Mouse (Mus musculus) adrenal gland, postnatal 4 days (tissue): ENCODE results near the gene Syne1. TPM values are rescaled to one million over a fixed set of nuclear protein-coding genes. Genes with fewer than 3 reads are reported as not detected.

Source experiments
- DNase-seq, 2 experiments: peaks; one replicate each; pipeline ENCODE4 v3.0.0; 2021 to 2022; ENCODE audit warnings: low spot score in 2 of 2, mixed read lengths in 2 of 2
- total RNA-seq, 2 experiments: library from RNA; stranded (reverse); gene quantifications; 2 replicates each; pipeline ENCODE4 v1.2.3; 2021

Syne1 gene
- total RNA-seq, 2 experiments from 2014 or later: 24.9 to 25.9 TPM

DNA sequence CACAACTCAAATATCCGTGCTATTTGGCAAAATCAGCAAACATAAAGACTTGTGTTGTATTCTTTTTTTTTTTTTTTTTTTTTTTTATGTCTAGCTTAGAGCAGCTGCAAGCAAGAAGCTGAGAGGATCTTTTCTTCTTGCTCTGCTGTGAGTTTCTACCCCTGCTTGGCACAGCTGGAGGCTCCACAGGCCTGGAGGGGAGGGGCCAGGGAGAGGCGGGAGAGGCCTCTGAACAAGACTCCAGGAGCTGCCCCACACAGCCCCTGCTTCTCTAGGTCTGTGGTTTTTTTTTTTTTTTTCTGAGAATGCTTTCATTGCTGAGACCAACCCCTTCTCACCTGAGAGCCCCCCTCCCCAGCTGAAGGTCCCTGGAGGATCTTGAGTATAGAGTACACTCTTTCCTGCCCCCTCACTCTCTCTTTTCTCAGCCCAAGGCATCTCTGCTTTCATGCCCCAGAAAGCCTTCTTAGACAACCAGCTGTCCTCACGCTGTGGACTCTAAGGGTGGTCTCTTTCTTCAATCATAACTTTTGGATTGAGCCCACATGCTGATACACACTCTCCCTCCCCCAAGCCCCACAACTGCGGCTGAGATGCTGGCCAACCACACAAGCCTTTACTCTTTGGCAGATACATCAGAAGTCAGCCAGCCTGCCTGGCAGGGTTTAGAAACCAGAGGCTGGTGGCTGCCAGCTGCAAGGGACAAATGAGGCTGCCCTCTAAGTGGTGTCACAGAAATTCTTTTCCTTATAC, 241.1 kb downstream of the Syne1 start:
- no peak for DNase-seq

DNA sequence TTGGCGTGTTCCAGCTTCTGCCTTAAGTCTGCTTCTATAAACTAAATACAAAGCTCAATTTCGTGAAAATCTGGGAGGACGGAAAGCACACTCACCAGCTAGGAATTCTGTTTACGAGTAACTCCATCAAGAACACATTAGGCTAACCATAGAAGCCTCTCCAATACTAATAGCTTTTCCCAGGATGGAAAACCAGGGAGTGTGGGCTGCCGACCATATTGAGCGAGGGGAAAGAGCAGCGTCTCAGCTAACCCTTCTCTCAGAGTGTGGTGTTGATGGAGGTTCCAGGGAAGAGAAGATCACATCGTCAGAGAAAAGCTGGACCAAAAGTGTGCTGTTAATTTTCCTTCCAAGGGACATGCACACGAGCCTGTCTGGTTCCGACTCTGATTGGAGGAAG, 241.9 kb downstream of the Syne1 start:
- no peak for DNase-seq

DNA sequence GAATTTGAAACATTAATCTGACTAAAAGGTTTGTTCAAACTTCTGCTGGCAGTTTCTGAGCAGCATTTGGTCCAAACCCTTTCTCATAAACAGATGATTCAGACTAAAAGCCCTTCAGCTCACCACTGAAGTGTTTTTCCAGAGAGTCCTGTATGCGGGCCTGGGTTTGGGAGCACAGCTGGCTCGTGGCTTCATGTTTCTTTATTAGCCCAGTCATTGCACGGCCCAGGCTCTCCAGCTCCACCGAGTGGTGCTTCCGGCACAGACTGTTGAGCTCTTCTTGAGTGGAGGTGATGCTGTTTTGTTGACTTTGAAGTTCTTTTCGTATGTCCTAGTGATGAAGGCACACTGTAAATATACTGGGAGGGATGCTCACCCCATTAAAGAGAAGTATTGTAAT, 245.7 kb downstream of the Syne1 start:
- no peak for DNase-seq

DNA sequence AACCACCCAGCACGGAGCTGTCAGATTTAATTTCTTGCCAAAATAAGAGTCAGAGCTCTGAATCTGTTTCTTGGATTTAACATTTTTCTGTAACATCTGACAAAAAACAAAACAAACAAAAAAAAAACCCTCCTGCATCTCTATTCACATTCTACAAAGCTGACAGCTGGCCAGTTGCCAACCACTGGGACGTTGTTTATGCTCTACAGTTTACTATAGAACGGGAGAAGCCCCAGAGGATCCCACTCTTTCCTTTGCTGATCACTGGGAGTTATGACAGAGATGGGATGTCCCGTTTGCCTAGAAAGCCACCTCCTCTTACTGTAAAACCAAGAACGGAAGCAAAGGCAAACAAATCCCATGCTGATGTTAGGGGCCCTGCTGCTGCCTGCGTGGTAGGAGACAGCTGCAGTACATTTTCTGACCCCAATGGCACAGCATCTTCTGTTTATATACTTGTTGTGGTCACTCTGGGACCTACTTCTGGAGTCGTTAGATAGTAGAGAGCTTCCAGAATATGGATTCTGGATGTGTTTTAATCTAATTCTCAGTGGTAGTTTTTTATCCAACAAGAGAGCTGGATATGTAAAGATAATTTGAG, 255.9 kb downstream of the Syne1 start:
- DNase-seq: no peak

DNA sequence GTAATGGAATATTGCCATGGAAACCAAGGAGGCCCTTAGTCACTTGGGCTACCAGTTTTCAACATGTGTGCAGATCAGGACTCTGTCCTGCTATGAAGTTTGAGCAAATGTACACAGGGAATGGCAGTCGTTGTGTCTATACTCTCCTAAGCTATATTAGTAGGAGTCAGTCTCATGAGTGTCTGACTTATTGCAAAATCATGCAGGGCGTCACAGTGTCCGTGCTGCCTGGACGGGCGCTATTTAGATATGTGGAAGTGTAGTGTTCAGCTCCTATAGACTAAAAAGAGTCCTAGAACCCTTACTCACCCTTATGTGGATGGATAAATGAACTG, 261.7 kb downstream of the Syne1 start:
- DNase-seq: no peak

DNA sequence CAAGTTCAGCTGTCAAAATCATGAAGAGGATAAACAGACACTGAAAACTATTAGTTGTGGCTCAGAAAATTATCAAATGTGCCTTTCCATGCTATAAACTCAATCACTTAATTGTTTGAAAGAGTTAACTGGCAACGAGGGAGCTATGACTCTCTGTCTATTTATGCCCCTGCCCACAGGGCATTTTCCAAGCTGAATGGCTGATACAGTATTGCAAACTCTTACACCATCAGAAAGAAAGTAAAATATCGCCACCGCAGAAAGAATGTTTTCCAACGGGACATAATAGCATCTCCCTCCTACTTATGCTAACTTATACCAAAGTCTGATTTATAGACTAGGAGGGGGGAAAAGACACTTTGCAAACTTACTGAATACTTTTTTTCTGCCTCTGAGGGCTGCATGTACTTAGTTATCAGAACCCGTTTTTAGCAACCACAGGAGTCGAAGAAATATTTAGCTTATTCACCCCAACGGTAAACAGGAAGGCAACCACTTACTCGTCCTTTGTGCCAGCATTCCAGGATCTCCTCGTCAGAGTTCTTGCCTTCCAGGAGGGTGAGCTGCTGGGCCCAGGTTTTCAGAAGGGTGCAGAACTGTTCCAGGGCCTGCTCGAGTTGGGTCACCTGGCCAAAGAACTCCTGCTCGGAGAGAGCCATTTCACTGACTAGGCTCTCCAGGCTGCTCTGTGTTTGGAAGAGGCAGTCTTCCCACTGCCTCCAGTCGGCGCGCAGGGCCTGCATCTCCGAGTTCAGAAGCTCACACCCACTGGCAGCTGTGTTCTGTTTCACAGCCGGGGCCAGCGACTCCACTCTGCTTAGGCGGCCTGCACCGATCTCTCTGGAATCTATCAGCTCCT, 262.3 kb downstream of the Syne1 start:
- no peak for DNase-seq

DNA sequence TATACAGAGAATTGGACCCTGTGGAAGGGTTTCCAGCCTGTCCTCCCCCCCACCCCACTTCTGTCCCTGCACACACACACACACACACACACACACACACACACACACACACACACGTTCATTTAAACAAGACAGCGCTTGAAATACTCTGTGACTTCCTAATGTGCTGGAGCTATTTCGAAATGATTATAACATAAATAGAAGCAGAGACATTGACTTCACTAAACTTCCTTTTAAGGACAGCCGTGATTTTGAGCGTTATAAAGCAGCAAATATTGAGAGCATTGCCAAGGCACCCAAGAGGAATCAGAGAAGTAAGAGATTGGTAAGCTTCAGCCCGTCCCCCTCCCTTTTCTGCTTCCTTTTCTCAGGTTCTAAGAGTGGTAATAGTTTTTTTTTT, 263.0 kb downstream of the Syne1 start:
- no peak for DNase-seq

DNA sequence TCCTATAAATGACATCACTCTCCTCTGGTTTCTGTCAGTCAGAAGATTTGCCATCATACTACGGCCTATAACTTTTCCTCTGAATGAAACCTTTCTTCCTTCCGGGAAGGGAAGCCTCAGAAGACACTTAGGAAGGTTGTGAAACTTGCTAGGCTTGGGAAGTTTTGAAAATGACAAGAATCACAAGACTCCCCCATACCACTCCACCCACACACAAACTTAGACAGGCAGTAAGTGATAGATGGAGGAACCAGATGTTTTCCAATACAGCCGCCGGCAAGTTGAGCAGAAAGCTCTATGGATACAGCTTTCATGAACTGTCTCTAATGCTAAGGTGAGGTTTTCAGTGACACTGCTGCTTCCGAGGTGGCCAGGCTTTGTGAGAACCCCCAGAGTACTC, 275.5 kb downstream of the Syne1 start:
- DNase-seq: no peak

DNA sequence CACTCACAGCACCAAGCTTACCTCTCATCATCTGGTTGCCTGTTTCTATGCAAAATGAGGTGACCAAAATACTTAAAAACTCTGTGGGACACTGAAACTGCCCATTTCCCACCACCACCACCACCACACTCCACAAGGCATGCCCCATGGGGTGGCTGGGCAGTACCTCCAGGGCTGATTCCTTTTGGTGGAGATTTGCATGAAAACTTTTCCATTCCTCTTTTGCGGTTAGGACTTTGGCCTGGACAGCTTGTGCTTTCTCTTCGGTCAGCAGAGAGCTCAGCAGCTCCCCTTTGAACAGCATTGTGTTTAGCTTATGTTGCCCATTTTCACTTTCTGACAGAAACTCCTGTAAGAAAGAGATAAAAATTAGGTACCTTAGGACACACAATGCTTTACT, 280.6 kb downstream of the Syne1 start:
- no peak for DNase-seq

DNA sequence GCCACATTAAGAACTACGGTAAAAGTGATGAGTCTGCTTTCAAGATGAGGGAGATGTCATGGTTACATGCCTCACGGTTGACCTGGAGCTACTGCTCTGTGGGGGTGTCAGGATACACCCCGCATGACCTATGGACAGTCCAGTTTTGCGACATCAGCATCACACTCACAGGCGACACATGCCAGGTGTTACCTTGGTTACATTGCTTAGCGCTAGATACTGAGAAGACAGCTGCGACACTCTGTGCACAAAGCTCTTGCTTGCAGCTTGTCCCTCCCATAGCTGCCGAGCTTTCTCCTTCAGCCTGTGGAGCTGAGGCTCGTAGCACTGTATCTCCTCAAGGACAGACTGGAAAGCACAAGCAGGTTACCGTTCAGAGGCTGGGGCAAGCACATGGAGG, 286.9 kb downstream of the Syne1 start:
- no peak for DNase-seq

DNA sequence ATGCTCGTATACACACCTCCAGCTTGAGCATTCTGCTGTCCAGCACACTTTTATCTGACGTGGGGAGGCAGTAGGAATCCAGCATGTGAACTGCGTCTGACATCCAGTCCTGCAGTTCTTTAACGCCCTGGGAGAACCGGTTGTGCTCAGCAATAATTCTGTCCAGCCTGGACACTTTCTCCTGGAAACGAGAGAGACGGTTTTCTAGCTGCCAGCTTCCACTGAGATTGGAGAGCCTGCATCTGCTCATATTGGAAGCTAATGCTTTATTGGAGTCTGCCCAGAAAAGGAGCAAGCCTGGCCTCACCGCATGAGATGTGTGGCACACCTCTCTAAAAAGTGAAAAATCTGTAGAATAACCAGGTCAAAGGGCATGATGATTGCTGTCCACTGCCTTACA, 288.6 kb downstream of the Syne1 start:
- DNase-seq: no peak

DNA sequence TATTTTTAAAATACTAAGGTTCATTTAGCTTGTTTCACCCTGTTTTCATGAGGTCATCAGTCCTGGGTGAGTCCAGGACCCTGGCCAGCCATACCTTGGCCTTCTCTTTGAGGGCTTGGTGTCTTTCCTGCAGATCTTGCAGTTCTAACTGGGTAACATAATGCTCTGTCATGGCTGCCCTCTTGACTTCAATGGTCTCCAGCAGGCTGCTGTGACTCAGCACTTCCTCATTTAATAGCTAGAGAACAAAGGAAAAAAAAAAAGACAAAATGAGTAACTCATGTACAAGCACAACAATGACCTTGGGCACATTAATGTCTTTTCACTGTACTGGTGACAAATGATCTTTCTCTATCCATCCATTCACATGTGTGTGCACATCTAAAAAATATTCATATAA, 294.6 kb downstream of the Syne1 start:
- no peak for DNase-seq

DNA sequence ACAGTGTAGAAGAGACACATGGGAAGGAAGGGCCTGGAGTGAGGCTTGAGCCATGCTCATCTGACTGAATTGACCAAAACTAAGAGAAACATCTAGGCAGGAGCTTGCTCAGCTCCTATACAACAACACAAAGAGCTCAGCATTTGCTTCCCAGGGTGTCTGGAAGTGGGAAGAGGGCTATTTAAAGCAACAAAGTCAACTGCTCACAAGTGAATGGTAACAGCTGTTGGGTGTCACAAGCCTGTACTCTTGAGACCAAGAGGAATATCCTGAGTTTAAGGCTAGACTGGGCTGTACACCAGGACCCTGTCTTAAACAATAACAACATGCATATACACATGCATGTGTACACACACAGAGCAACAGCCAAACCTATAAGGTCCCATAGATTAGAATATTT, 297.5 kb downstream of the Syne1 start:
- DNase-seq: no peak

DNA sequence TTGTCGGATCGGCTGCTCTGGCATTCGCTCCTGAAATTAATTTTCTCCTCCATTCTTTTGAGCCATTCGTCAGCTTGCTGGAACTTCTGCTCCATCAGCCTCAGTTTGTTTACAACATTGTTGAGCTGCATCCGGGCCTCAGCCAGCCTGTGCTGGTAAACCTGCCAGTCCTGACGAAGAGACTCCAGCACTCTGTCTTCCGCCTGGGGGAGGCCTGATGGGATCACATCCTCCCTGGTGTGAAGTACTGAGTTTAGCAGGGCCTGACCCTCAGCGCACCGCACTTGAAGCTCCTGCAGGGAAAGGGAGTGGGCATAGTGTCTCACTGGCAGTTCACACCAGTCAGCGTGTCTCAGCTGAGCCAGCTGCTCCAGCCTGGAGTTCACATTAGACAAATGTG, 300.6 kb downstream of the Syne1 start:
- no peak for DNase-seq

DNA sequence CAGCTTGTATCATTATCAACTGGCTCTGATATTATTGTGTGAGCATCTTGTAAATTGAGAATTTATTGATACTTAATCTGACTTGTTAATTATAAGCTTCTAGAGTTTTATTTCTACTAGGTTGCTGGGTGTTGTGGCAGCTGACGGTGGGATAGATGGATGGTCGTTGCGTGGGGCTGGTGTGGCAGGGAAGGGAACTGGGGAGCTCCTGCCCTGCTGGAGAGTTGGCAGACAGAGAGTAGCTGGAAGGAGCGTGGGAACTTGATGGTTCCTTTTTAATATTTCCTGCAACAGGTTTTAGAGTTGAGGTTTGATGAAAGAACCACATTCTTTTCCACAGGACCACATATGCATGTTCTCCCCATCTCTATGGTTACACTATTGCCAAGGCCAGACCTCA, 311.6 kb downstream of the Syne1 start:
- DNase-seq: no peak

DNA sequence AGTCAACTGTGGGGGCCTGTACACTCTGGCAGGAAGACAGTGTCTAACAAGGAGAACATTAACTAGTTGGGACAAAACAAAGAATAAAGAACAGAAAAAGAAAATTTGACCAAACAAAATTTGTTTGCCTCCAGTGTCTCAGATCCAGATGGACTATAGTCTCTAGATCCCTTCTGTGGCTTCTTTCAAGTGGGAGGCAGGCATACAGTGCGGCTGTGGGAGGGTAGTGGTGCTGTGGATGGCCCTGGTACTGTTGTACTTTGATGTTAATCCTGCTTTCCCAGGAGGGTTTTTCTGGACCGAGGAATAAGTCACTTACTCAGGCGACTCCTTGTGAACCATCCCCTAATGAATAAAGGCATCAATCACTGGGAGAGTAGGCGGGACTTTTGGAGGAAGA, 314.4 kb downstream of the Syne1 start:
- DNase-seq: no peak

DNA sequence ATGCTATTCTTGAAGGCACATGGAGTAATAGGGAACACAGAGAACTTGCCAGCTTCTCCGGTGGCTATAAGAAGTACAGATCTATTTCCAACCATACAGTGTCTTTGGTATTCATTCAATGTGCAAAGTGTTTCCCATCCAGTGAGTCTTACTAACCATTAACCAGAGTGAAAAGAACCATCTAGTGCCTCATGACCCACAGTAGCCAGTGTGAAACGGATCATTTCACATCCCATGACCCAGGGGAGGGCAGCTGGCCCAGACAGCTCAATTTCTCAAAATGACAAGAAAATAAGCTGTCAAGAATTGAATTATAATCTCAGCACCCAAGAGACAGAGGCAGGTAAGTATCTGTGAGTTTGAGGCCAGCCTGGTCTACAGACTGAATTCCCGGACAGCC, 315.1 kb downstream of the Syne1 start:
- DNase-seq: no peak

DNA sequence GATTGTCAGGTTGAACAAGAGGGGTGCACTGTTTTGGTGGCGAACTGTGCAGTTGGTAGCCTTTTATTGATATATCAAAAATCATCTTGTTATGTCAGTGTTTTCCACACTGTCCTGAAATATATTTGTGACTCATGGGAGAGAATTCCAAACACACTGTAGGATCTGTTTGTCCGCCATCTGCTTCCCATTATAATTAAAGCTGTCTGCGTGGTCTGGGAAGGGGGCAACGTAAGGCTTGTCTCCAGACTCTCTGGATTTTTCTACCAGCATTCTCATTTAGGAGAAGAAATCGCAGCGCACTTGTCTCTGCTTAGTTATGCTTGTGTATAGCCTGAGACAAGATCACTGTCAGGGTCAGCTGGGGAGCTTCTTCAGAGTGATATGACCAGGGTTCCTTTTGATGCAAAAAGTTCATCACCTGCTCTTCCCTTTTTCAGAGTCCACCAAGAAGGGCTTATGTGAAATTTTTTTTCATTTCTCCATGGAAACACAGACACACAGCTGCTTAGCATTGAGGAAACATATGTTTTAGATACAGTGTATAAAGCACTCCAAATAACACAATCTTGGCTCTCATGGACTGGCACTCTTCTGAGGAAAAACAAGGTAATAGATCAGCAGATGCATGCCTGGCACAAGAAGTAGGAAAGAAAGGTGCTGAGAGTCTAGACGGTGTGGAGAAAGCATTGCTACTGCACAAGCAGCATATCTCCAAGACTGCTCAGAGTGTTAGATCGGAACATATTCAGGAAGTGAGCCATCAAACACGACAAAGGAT, 316.4 kb downstream of the Syne1 start:
- no peak for DNase-seq

DNA sequence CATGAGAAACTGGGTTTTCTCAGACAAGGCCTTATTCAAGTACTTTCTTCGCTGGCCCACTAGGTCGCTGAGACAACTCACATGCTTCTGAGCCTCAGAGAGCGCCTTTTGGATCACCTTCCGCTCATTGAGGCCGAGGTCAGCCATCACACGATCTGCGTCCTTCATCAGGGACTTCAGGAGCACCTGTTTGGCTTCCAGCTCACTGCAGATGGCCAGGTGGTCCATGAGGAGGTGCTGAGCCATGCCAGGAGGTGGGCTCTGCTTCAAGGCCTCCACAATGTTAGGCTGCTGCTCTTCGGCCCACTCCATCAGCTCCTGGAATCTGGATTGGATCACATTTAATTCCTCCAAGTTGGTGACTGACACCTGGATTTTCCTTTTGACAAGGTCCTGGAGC, 322.2 kb downstream of the Syne1 start:
- DNase-seq: no peak

DNA sequence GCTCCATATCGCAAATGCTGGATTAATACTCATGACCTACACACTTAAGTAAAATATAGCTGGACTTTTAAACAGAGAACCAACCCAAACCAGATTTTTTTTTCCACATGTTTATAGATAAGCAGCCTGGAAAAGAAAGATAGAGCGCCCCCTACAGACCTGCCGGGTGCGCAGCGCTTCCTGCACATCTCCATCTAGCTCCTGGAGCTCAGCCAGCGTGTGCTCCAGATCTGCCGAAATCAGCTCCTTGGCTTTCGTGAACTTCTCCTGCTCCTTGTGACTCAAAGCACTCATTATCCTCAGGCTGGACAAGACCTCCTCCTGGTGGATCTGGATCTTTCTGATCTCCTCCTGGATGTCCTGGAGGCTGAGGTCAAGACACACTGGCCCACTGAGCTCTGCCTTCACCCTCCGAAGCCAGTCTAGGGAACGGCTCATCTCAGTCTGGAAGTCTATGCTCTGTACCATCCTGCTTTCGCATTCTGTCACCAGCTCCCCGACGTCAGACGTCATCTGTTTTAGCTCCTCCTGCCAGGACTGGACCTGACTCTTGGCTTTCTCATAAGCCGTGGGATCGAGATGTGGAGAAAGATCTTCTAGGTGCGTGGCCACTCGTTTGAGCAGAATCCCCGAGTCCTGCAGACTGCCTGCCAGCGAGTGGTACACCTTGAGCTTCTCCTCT, 323.7 kb downstream of the Syne1 start:
- no peak for DNase-seq

DNA sequence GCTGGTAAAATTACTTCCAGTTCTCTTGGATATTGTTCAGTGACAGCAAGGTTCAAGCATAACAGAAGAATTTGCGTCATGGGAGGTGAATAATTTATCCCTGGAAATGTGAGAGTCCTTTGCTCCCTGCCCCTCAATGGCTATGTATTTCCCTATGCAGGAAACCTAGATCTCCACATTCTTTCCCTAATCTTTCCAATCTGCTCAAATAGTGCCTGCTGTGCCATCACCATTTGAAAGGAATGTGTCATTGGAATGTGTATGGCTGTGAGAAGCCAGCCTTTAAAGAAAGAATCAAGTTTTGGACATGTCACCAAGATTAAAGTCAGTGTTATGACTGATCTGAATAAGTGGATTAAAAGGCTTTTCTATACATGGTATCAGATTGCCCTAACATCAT, 335.3 kb downstream of the Syne1 start:
- DNase-seq: no peak
